Mouse (Mus musculus) bone marrow macrophage, adult 2 months (primary cell): ENCODE results near the gene Hoxa4.

ENCODE experiments used
- CTCF ChIP-seq: IDR thresholded peaks from 2 replicates; pipeline ENCODE4 v1.5.1; 2012; ENCODE audit warnings: low read depth, mild to moderate bottlenecking, low read length, moderate library complexity
- POLR2A ChIP-seq: IDR thresholded peaks from 2 replicates; pipeline ENCODE4 v1.6.1; 2012; ENCODE audit warnings: mild to moderate bottlenecking, low read depth, low read length, borderline replicate concordance

GRCm38 (mm10) chr6:52239625-52240388, 48.3 kb upstream of the Hoxa4 start:
- TF ChIP-seq CTCF: no peak
- TF ChIP-seq POLR2A: no peak
